ENCODE assay signal across 23 mouse cellular contexts in the genomic region with DNA sequence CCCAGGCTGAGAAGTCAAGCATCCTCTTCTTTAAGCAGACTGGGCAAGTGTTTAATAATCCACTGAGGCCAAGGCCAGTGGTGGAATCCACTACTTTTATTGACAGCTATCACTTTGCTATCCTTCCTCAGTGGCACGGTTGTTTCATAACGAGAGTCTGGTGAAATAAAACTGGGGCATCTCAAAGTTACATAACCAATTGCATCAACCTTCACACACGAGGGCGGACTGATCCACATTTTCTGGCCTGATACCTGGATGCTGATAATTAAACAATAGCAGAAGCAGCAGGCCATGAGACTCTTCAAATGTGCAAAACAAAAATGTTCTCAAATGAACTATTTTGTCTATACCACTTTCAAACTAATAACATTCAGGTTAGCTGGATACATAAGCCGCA. TPM values are rescaled to one million over a fixed set of nuclear protein-coding genes. Genes with fewer than 3 reads are reported as not detected.
"Had no signal": no experiment of that assay in that cellular context is flagged by ENCODE, and none has a peak within 500 bp of the region (broad histone marks: within the 10 kb centered on the region; RNA-seq: fewer than 3 reads in every experiment).

No protein-coding gene starts in this region.

- H3K4me3 ChIP-seq: layer of hippocampus, adult 2 months; limb, embryonic 10.5 days; limb, embryonic 13.5 days; lung, embryonic 15.5 days; midbrain, embryonic 10.5 days; midbrain, embryonic 13.5 days; myocyte; neural tube, embryonic 13.5 days; stomach, embryonic 15.5 days had no signal

- H3K27ac ChIP-seq: layer of hippocampus, adult 2 months; limb, embryonic 10.5 days; limb, embryonic 13.5 days; liver, embryonic 14.5 days; lung, embryonic 15.5 days; midbrain, embryonic 10.5 days; midbrain, embryonic 13.5 days; neural tube, embryonic 13.5 days; stomach, embryonic 15.5 days had no signal

- ATAC-seq: liver, postnatal 0 days; midbrain, embryonic 13.5 days; midbrain, embryonic 16.5 days had no signal

- DNase-seq: kidney, adult 18-20 months; kidney, adult 9 months; kidney, postnatal 14 days; kidney, postnatal 4 days; liver, postnatal 0 days; lung, postnatal 10 days; lung, postnatal 4 days; retina, postnatal 1 day; right cerebral cortex, postnatal 25 days; spleen, adult 18-20 months; thymus, postnatal 25 days had no signal

RNA-seq across cellular contexts. Expression of gene Vcam1, which starts 29.9 kb away (rescaled TPM):
- total RNA-seq: monocyte, adult 5-6 weeks had no signal
